8 mouse cellular contexts compared by ENCODE assay signal in genomic region chr12:16999739-17000497, GRCm38 (mm10). TPM values are rescaled to one million over a fixed set of nuclear protein-coding genes. Genes with fewer than 3 reads are reported as not detected.
DNase-seq lines count a peak whose midpoint lies in the region; ATAC-seq and TF ChIP-seq lines count a peak whose summit lies in the region.

Pqlc3 (minus strand) TSS chr12:17000408.

- H3ac ChIP-seq in C2C12 (ENCODE audit: control insufficient read depth, insufficient read length, low read depth): peak within 1 kb of the TSS; percentile 94

- peak within 1 kb of the TSS; percentile 95 for H3K4me2 ChIP-seq in heart, embryonic 13.5 days
- peak within 1 kb of the TSS; percentile 81 for H3K4me2 ChIP-seq in kidney, postnatal 0 days (ENCODE audit: low read length)
- peak within 1 kb of the TSS; percentile 97 for H3K4me2 ChIP-seq in liver, embryonic 12.5 days
- peak within 1 kb of the TSS; percentile 96 for H3K4me2 ChIP-seq in stomach, embryonic 15.5 days

- TF ChIP-seq POLR2A in bone marrow macrophage, adult 2 months (IDR thresholded peaks at IDR 0.05; ENCODE audit: borderline replicate concordance, low read depth, low read length): no peak

- peak; percentile 89 for DNase-seq in kidney, postnatal 0 days (ENCODE audit: low spot score)
- DNase-seq in naive thymus-derived CD4-positive, alpha-beta T cell, adult 2 months (ENCODE audit: low read depth): peak; percentile 88

- H3K4me1 ChIP-seq in bone marrow macrophage, adult 2 months (ENCODE audit: control insufficient read depth, insufficient read depth, low read length): peaks cover 19% of the 10 kb centered on the region
- H3K4me1 ChIP-seq in heart, embryonic 13.5 days: peaks cover 25% of the 10 kb centered on the region
- H3K4me1 ChIP-seq in kidney, postnatal 0 days (replicated peaks; ENCODE audit: insufficient read depth, low read length): peaks cover 5% of the 10 kb centered on the region; the same call in 1 of the 2 replicates
- H3K4me1 ChIP-seq in liver, embryonic 12.5 days: peaks cover 40% of the 10 kb centered on the region
- H3K4me1 ChIP-seq in stomach, embryonic 15.5 days: peaks cover 14% of the 10 kb centered on the region

- peak within 1 kb of the TSS; percentile 83 for H3K4me3 ChIP-seq in C2C12 (ENCODE audit: insufficient read depth, poor library complexity, severe bottlenecking)
- peak within 1 kb of the TSS; percentile 76 for H3K4me3 ChIP-seq in bone marrow macrophage, adult 2 months (ENCODE audit: insufficient read depth, low read length)
- H3K4me3 ChIP-seq in heart, embryonic 13.5 days: peak within 1 kb of the TSS; percentile 73
- H3K4me3 ChIP-seq in kidney, postnatal 0 days (replicated peaks; ENCODE audit: low read depth, low read length): peak within 1 kb of the TSS; percentile 52
- peak within 1 kb of the TSS; percentile 75 for H3K4me3 ChIP-seq in liver, embryonic 12.5 days
- peak within 1 kb of the TSS; percentile 62 for H3K4me3 ChIP-seq in stomach, embryonic 15.5 days (replicated peaks)

- H3K9ac ChIP-seq in heart, embryonic 13.5 days: peak within 1 kb of the TSS; percentile 78
- peak within 1 kb of the TSS; percentile 43 for H3K9ac ChIP-seq in kidney, postnatal 0 days (ENCODE audit: low read depth, low read length)
- peak within 1 kb of the TSS; percentile 73 for H3K9ac ChIP-seq in liver, embryonic 12.5 days
- peak within 1 kb of the TSS; percentile 34 for H3K9ac ChIP-seq in stomach, embryonic 15.5 days

- H3K9me3 ChIP-seq in heart, embryonic 13.5 days: no peaks in the 10 kb centered on the region
- no peaks in the 10 kb centered on the region for H3K9me3 ChIP-seq in kidney, postnatal 0 days (replicated peaks; ENCODE audit: low read length)
- H3K9me3 ChIP-seq in liver, embryonic 12.5 days (replicated peaks): no peaks in the 10 kb centered on the region
- H3K9me3 ChIP-seq in stomach, embryonic 15.5 days: no peaks in the 10 kb centered on the region

- H3K36me3 ChIP-seq in C2C12 (ENCODE audit: control insufficient read depth, insufficient read depth): peaks cover 28% of the 10 kb centered on the region
- H3K36me3 ChIP-seq in heart, embryonic 13.5 days: peaks cover 6% of the 10 kb centered on the region
- no peaks in the 10 kb centered on the region for H3K36me3 ChIP-seq in kidney, postnatal 0 days (ENCODE audit: insufficient read depth, low read length)
- 0 out of 2 replicates have a peak, but pooled peaks cover 5% of the 10 kb centered on the region for H3K36me3 ChIP-seq in liver, embryonic 12.5 days
- no peaks in the 10 kb centered on the region for H3K36me3 ChIP-seq in stomach, embryonic 15.5 days

- H3K27me3 ChIP-seq in C2C12 (ENCODE audit: control insufficient read depth, insufficient read depth, insufficient read length): no peaks in the 10 kb centered on the region
- peaks cover 23% of the 10 kb centered on the region for H3K27me3 ChIP-seq in heart, embryonic 13.5 days (replicated peaks)
- no peaks in the 10 kb centered on the region for H3K27me3 ChIP-seq in kidney, postnatal 0 days (ENCODE audit: insufficient read depth, low read length)
- H3K27me3 ChIP-seq in liver, embryonic 12.5 days (replicated peaks): peaks cover 45% of the 10 kb centered on the region
- H3K27me3 ChIP-seq in stomach, embryonic 15.5 days (replicated peaks): 0 out of 2 replicates have a peak, but pooled peaks cover 5% of the 10 kb centered on the region

- H3K79me3 ChIP-seq in C2C12 (ENCODE audit: low read depth): no peaks in the 10 kb centered on the region

- WGBS in heart, embryonic 13.5 days: 2% methylated on average over 57 of the region's 57 CpGs
- WGBS in kidney, postnatal 0 days: 3% methylated on average over 57 of the region's 57 CpGs
- WGBS in liver, embryonic 12.5 days (ENCODE audit: insufficient replicate concordance): under 1% methylated on average over 57 of the region's 57 CpGs
- WGBS in stomach, embryonic 15.5 days: 1% methylated on average over 56 of the region's 57 CpGs

- H3K27ac ChIP-seq in bone marrow macrophage, adult 2 months (ENCODE audit: insufficient read depth, low read depth, low read length): peak within 1 kb of the TSS; percentile 88
- H3K27ac ChIP-seq in heart, embryonic 13.5 days (replicated peaks): no peak within 1 kb of the TSS
- H3K27ac ChIP-seq in kidney, postnatal 0 days: no peak within 1 kb of the TSS
- H3K27ac ChIP-seq in liver, embryonic 12.5 days: peak within 1 kb of the TSS; percentile 79
- peak within 1 kb of the TSS; percentile 68 for H3K27ac ChIP-seq in stomach, embryonic 15.5 days

- peaks cover 20% of the 10 kb centered on the region for H3K79me2 ChIP-seq in C2C12 (ENCODE audit: control insufficient read depth, insufficient read depth)

- ATAC-seq in erythroid progenitor cell, adult 5-6 weeks (replicated peaks; ENCODE audit: low FRiP score, poor library complexity, severe bottlenecking): peak; percentile 92
- ATAC-seq in heart, embryonic 13.5 days (ENCODE audit: extremely low read depth, insufficient number of reproducible peaks, low FRiP score, low TSS enrichment): peak; percentile 73
- ATAC-seq in kidney, postnatal 0 days (replicated peaks; ENCODE audit: low FRiP score, low read depth): peak; percentile 90
- ATAC-seq in liver, embryonic 12.5 days: peak; percentile 98
- peak; percentile 97 for ATAC-seq in stomach, embryonic 15.5 days (ENCODE audit: insufficient read depth, low FRiP score, low read depth)

- TF ChIP-seq CTCF in C2C12 (IDR thresholded peaks at IDR 0.05; ENCODE audit: control insufficient read depth, insufficient read depth, insufficient read length): no peak
- no peak for TF ChIP-seq CTCF in bone marrow macrophage, adult 2 months (IDR thresholded peaks at IDR 0.05; ENCODE audit: low read depth, low read length)
- TF ChIP-seq CTCF in kidney, postnatal 0 days (IDR thresholded peaks at IDR 0.05; ENCODE audit: low read depth): no peak

TF ChIP-seq in C2C12, 6 proteins besides CTCF, POLR2A, EP300 and RAD21:
- no peak for TF ChIP-seq USF1 (IDR thresholded peaks at IDR 0.05; ENCODE audit: low read depth)
- TF ChIP-seq MYOD1 (IDR thresholded peaks at IDR 0.05; ENCODE audit: control insufficient read depth, insufficient read length, low read depth): no peak
- no peak for TF ChIP-seq MYOG (IDR thresholded peaks at IDR 0.05; ENCODE audit: control insufficient read depth, extremely low read depth, insufficient read length)
- TF ChIP-seq MAX (IDR thresholded peaks at IDR 0.05): no peak
- TF ChIP-seq FOSL1 (IDR thresholded peaks at IDR 0.05; ENCODE audit: insufficient read depth, low read length, poor library complexity, severe bottlenecking): no peak
- no peak for TF ChIP-seq CEBPB (IDR thresholded peaks at IDR 0.05; ENCODE audit: low read depth)

RNA-seq across cellular contexts. Expression of gene Pqlc3, which starts in this region (rescaled TPM):
- 19.8 TPM for polyA plus RNA-seq in C2C12 (2012; fragmentation: generic; extraction: Trizol)
- polyA plus RNA-seq in bone marrow macrophage, adult 2 months (2012; ENCODE audit: insufficient read depth, insufficient read length, missing spikeins): 120 and 145 TPM in 2 replicates
- 55.1 and 61.2 TPM in 2 replicates for total RNA-seq in erythroid progenitor cell, adult 5-6 weeks (2015; ENCODE audit: low replicate concordance)
- total RNA-seq in erythroid progenitor cell, adult 5-6 weeks (2017; ENCODE audit: low replicate concordance): 32.4 and 34.7 TPM in 2 replicates
- 2.5 and 3.0 TPM in 2 replicates for polyA plus RNA-seq in heart, embryonic 13.5 days (2015; fragmentation: Nextera tagmentation; extraction: Ambion mirVana)
- 4.3 and 5.0 TPM in 2 replicates for polyA plus RNA-seq in kidney, postnatal 0 days (2015; fragmentation: Nextera tagmentation; extraction: Ambion mirVana)
- 5.1 and 5.6 TPM in 2 replicates for polyA plus RNA-seq in liver, embryonic 12.5 days (2016; fragmentation: Nextera tagmentation; extraction: Ambion mirVana)
- 10.5 and 10.7 TPM in 2 replicates for polyA plus RNA-seq in stomach, embryonic 15.5 days (2015; fragmentation: Nextera tagmentation; extraction: Ambion mirVana)

Comparison
In these comparisons a context has a peak if more than half of its experiments do, and no peak if none do; other contexts are left out.
1. H3K27ac ChIP-seq: peak in bone marrow macrophage, adult 2 months (single experiment), liver, embryonic 12.5 days (single experiment) and stomach, embryonic 15.5 days (single experiment); none in heart, embryonic 13.5 days (single experiment) and kidney, postnatal 0 days (single experiment).
2. Peak in every context shown above with its lines, with median percentiles within 50 percentile points of each other: H3K4me3 ChIP-seq, ATAC-seq, H3K4me2 ChIP-seq and H3K9ac ChIP-seq.